Mouse (Mus musculus): ENCODE results near the gene Vps35l.

The Vps35l gene

GRCm38 (mm10) chr7:118777598-118778394, 37.8 kb downstream of the Vps35l start:
- peak; percentile 85 for DNase-seq (ENCODE audit: low read depth, low spot score)

DNA sequence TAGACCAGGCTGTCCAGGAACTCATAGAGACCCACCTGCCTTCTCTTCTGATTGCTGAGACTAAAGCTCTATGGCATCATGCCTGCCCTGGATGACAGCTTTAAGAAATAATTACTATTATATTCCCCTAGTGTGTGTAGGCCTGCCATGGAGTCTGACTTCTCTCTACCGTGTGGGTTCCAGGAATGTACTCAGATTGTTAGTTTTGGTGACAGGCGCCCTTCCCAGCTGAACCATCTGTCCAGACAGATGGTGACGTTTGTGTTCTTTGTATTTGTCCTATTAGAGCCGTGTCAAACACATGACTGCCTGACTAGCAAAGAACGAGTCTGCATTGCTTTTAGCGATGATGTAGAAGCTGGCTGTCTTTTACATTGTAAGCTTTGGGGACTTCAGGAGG, 38.5 kb downstream of the Vps35l start:
- peak; percentile 97 for DNase-seq (ENCODE audit: low read depth, low spot score)

DNA sequence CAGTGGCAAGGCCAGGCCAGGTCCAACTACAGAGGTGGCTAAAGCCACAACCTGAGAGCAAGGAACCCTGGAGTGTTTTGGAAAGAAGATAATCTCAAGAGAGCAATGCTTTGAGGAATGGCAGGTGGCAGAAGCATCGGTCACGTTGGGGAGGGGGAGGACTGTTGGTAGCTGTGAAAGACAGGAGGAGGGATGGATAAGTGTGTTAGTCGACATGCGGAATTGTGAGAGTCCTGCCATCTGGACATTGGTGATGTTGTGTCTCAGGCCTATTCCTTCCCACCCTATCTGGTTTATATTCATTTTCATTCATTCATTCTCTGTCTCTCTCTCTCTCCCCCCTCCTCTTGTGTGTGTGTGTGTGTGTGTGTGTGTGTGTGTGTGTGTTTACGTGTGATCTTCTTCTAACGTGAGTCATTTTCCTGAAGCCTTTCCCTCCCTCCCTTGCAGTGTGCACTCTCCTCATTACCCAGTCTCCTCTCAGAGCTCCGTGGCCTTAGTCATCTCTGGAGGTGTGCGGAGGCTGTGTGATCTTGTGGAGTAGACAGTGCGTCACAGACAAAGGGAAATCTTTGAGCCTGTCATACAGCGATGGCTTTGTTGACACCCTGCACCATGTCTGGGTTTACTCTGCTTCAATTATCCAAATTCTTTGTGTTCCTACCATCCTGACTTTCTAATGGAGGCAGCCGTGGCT, 43.4 kb downstream of the Vps35l start:
- DNase-seq (ENCODE audit: low read depth, low spot score), result peak; percentile 91

GRCm38 (mm10) chr7:118786091-118786490, 46.1 kb downstream of the Vps35l start:
- no peak for DNase-seq (ENCODE audit: low read depth, low spot score)

DNA sequence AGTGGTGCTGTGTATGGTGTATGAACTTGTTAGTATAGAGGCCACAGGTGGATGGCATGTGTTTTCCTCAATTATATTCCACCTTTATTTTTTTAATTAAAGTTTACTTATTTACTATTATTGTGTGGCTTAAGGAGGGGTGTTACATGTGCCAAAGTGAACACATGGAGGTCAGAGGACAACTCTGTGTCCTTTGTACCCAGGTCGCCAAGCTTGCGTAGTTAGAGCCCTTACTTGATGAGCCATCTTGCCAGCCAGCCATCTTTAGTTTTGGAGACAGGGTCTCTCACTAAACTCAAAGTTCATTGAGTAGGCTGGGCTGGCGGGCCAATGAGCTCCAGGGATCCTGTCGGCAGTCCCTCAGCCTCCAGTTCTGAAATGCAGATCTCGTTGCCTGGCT, 47.3 kb downstream of the Vps35l start:
- DNase-seq (ENCODE audit: low read depth, low spot score), result no peak

DNA sequence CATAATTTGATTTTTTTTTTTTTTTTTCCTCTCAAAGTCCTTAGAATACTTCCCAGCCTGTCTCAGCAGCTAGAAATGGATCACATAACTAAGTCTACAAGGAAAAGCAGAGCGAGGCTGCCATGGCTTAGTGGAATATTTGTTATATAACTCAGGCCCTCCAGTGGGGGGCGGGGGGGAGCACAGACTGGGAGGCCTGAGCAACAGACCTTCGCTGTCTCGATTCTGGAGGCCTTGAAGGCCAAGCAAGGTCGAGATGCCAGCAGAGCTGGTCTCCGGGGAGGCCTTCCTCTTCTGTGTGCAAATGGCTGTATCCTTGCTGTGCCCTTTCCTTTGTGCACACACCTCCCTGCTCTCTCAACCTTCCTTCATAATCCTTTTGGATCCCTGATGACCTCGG, 48.5 kb downstream of the Vps35l start:
- peak; percentile 55 for DNase-seq (ENCODE audit: low read depth, low spot score)

DNA sequence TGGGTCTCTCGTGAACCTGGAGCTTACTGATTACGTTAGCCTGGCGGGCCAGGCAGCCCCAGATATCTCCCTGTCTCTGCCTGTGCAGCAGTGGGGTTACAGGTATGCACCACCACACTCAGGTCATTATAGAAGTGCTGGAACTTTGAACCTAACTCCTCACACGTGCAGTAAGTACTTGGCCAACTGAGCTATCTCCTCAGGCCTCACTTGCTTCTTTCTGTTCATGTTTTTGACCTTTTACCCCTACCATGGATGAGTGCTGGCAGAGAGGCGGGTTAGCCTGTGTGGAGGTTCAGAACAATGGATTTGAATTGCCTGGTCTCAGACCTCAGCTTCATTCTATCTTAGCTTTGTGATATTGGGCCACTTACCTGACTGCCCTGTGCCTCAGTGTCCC, 50.3 kb downstream of the Vps35l start:
- DNase-seq (ENCODE audit: low read depth, low spot score), result no peak

DNA sequence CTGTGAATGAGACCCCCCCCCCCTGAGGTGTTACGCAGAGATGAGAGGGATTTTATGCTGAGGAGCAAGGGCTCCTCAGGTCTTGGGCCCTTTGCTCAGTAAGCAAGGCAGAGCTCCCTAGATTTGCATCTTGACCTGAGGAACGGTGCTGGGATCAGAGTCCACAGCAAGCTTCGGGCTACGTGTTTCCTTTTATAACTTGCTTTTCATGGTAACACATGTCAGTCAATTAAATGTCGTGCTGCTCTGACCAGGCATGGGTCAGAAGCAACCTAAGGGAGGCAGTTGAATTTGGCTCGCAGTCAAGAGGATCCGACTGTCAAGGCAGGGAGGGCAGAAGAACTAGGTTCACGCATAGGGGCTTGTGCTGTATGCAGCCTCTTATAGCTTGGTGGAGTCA, 53.9 kb downstream of the Vps35l start:
- no peak for DNase-seq (ENCODE audit: low read depth, low spot score)

DNA sequence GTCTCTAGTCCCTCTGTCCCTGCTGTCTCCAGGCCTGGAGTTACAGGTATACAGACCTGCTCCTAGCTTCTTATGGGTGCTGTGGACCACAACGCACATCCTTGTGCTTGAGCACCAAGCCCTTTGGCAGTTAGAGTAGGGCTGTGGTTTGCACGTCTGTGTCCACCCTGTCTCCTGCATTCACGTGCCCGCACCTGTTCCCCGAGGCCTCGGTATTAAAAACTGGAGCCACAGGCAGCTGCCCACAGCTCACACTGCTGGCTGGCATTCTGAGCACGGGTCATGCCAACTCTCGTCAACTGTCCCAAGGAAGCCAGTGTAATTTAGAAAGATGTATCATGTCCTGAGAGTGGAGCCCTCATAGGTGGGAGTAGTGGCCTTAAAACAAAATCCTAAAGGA, 55.8 kb downstream of the Vps35l start:
- DNase-seq (ENCODE audit: low read depth, low spot score), result no peak

DNA sequence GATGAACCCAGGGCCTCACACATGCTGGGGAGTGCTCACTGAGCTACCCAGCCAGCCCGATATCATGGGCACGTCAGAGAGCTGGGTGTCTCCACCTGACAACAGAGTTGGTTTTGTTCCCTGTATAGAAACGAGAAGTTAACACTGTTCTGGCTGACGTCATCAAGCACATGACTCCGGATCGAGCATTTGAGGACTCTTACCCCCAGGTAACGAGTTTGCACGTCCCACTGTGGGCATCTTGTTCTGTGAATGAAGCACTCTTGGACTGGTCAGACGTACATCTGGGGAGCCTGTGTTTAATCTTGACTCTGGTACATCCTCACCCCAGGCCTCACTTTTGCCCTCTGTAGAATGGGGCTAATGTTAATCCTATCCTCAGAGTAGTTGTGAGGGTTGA, 56.8 kb downstream of the Vps35l start:
- no peak for DNase-seq (ENCODE audit: low read depth, low spot score)

- DNase-seq (ENCODE audit: low read depth, low spot score), result no peak
Measured at GRCm38 (mm10) chr7:118797600-118797999, 57.6 kb downstream of the Vps35l start.

GRCm38 (mm10) chr7:118798105-118798570, 58.1 kb downstream of the Vps35l start:
- no peak for DNase-seq (ENCODE audit: low read depth, low spot score)

- DNase-seq (ENCODE audit: low read depth, low spot score), result no peak
Measured at GRCm38 (mm10) chr7:118800112-118800734, 60.2 kb downstream of the Vps35l start.

DNA sequence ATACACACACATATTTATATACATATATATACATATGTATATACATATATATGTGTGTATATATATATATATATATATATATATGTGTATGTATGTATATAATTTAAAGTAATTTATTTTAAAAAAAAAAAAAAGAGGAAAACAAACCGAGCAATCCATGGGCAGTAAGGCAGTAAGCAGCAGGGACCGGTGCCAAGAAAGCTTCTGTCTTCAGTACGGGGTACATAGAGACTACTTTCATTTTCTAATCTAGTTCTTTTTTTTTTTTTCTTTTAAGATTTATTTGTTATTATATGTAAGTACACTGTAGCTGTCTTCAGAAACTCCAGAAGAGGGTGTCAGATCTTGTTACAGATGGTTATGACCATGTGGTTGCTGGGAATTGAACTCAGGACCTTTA, 61.8 kb downstream of the Vps35l start:
- no peak for DNase-seq (ENCODE audit: low read depth, low spot score)

DNA sequence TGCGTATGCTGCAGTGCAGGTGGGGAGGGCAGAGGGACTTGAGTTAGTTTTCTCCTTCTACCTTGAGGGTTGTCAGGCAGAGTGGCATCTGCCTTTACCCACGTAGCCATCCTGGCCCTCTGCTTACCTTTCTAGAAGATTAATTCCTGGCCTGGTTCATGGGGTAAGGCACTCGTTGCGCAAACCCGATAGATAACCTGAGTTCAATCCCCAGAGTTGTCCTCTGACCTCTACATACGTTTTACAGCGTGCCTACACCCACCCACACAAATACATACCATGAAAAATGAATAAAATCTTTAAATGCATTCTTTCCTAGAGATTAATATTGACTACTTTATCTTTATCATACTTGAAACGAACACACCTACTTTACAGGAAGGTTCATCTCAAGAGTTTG, 63.4 kb downstream of the Vps35l start:
- DNase-seq (ENCODE audit: low read depth, low spot score), result no peak

DNA sequence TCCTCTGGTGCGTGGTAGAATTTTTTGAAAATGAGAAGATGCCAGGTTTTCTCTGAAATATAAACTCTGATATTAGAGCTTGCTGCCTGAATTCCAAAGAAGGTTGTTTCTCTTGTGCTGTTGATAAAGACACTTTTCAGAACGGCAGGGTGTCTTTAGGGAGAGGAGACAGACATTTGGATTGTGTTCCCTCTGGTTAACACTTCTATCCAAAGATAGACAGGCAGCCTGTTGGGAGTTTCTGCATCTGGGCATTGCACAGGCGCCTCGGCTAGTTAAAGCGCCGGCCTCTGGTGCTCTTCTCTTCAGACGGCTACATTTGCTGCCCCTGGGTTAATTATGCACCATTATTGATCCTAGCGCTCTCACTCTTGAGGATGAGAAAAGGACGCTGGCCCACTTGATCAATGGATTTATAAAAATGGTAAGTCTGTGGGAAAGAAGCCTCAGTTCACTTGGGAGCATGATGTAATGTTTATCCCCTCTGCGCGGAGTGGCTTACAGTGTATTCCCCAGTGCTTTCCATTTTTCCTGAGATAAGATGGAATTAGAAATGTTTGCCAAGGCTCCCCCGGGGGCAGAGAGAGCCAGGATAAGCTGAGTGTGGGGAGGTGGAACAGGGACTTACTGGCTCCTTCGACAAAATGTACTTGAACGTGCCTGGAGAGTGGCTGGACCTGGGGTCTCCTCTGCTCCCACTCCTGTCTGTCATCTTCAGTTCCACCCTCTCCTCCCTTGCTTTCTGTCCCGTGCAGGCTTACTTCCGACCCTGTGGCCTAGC, 66.8 kb downstream of the Vps35l start:
- peak; percentile 50 for DNase-seq (ENCODE audit: low read depth, low spot score)

- DNase-seq (ENCODE audit: low read depth, low spot score), result peak; percentile 71
Measured at GRCm38 (mm10) chr7:118807899-118808298, 67.9 kb downstream of the Vps35l start.

DNA sequence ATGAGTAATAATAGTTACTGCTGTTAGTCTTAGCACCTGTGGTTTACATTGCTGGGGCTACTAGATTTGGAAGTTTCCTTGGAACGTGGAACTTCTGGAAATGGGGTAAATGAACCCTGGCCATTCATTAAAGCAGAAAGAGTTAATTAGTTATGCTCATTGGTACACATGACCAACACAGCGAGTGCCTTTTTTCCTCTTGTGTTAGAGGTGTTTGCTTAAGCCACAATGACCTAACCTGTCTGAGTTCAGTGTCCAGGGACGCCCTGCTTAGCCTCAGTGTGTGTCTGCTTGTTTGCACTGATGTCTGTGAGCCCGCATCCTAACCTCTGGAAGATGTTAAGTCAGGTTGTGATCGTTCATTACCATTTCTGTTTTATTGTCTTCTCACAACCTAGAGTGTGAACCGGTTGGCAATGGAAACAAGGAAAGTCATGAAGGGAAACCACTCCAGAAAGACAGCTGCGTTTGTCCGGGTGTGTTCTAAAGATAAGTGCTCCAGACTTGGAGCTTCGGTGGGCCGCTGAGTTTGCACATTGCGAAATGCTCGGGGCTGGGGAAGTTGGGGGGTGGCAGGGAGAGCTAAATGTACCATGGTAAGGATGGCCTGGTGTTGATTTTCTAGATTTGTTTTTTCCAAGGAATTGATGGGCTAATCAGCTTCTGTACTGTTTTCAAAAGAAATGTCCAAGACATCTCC, 71.5 kb downstream of the Vps35l start:
- no peak for DNase-seq (ENCODE audit: low read depth, low spot score)

DNA sequence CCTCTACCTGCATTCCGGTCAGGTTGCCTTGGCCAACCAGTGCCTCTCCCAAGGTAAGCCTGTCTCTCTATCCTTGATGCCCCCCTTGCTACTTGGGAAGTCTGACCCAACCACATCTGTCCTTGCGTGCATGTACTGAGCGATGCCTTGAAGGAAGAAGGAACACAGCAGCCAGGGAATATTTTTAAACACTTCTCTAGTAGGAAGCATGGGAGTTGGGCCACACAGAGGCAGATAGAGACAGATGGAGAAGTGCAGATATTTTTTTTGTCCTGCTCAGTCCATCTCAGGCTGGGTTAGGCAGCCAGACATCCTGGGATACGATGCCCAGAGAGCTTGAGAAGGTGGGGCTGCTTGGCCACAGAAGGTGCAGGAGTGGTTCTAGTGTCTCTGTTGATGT, 73.6 kb downstream of the Vps35l start:
- no peak for DNase-seq (ENCODE audit: low read depth, low spot score)

DNA sequence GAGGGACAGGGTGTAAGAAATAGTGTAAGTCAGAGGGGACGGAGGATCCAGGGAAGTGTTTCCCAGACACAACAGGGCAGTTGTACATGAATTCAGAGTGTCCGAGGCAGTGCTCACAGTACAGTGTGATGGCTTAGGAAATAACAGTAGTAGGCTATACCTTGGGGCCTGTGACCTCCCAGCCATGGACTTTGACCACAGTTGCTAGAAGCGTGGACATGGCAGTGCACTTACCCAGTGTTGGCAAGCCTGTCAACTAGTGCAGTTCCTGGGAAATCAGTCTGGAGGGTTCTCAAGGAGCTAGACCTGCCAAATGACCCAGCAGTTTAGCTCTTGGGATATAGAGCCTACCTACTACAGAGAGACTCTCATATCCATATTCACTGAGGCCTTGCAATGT, 76.2 kb downstream of the Vps35l start:
- DNase-seq (ENCODE audit: low read depth, low spot score), result no peak

DNA sequence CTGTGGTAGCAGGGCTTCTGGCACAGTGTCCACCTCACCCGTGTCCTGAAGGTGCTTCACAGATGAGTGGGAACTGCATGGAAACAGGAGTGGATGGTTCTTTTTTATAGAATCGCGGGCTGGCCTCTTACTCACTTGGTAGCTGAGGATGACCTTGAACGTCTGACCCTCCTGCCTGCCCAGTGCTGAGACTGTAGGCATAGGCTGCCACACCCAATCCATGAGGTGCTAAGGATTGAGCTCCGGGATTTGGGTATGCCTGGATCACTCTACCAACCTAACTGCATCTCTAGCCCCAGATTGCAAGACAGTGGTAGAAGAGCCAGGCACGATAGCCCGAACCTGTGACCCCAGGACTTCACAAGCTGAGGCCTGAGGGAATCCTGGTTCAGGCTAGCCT, 77.7 kb downstream of the Vps35l start:
- DNase-seq (ENCODE audit: low read depth, low spot score), result no peak
